Mouse (Mus musculus) 3T3-L1 (cell line): ENCODE measurements around the gene Fgf23.

Experiments used
- DNase-seq: peaks from one replicate; pipeline ENCODE4 v3.0.0-alpha.2; 2015; ENCODE audit warnings: low read depth, low spot score

Gene Fgf23

GRCm38 (mm10) chr6:127114753-127115456 lies 42.2 kb downstream of the Fgf23 start:
- no peak for DNase-seq

DNA sequence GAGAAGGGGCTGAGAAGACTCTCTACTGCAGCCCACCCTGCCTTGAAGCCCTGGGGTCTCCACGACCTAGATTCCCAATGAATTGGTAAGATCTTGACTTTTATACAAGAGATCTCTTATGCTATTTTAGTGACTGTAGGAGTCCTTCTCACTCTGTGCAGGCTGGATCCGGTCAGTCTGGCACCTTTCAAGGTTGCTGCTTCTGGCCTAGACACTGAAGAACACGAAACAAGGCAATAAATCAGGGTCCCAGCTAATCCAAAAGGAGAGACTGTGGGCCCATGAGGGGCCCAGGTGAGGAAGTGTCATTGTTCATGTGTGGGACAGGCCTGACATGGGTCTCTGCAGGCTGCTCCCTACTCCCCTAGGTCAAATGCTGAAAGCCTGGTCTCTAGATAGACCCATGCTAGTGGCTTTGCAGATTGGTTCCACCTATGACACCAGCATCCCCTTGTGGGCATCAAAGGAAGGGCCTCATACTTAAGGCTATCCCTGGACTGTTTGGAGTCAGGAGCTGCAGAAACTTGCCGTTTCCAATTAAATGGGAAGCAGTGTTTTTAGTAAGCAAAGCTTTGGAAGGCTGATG lies 49.6 kb downstream of the Fgf23 start:
- peak; percentile 54 for DNase-seq

DNA sequence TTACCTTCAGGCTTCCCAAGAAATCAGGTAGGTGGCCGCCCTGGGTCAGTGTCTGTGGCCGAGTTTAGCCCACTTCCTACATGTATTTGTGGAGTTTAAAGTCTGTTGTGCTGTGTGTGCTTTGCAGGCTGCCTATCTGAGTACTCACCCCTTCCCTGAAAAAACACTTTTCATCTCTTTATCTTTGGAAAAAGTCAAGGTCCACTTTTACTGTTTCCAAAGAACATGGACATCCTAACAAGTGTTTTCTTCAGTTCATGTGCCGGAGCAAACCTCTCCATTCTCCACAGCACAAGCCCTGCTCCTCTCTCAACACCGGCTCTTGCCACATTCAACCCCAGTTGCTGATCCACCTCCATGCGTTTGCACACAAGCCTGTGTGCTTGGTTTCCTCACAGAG lies 50.3 kb downstream of the Fgf23 start:
- no peak for DNase-seq

DNA sequence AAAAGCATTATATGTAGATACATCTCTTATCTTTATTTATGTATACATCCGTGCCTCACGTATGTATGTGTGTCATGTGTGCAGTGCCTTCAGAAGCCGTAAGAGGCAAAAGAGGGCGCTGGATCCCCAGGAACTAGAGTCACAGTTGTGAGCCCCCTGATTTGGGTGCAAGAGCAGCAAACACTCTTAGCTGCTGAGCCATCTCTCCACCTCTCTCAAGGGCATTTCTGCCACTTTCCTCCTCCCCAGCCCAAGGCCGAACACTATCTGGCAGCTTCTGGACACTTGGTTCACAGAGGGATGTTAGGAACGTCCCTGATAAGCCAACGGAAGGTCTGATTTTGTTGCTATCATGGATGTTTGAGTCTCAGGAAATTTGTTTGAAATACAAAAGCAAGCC lies 50.8 kb downstream of the Fgf23 start:
- DNase-seq, result no peak

DNA sequence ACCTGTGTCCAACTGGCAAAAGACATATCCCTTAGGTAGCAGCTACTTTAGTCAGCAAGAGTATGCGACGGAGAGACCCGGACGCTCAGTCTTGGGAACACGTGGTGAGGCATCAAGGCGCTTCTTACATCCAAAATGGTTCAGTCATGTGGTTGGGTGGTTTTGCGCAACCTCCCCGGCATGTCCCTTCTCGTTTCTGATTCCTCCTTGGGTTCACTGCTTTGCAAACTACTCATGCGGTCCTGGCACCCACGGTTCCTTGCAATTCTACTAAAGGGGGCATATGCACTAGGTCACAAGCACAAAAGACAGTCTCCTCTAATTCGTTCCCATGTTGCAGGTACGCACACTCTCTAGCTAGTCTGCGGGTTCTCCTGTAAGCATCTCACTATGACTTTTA lies 57.0 kb downstream of the Fgf23 start:
- no peak for DNase-seq

GRCm38 (mm10) chr6:127130377-127130776 lies 57.7 kb downstream of the Fgf23 start:
- no peak for DNase-seq
